9 mouse cellular contexts compared by ENCODE assay signal in the genomic region with DNA sequence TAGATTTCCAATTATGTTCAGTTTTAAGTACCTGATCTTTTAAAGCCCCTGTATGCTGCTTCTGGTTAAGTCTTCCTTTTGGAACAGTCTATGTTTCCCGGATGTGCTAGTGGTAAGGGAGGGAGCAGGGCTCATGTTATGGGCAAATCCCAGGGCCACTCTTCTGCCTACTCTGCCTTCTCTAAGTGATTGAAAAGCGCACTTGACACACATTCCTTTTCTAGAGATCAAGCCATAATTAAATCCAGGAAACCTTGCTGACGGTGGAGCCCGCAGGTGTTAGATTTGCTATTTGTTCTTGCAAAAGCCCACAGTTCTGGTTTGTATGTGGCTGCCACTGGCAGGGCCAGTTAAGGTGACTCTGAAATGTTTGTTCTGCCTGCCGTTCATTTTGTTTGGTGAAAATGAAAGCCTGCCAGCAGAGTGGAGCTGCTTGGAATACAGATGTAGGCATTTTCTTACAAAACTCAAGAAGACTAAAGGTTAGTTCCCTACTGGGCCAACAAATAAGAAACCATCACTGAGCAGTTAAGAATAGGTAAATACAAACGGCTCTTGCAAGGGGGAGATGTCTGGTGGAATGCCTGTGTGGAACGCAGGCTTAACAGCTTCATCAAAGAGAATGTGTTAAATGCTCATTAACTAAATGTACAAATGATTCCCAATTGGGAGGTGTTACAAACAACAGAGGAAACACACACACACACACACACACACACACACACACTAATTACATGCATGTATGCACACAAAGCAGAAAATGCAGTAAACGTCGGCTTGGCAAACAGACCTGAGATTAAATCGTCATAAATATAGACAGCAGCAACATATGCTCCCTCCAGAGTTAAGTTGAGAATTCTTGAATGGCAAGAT. TPM values are rescaled to one million over a fixed set of nuclear protein-coding genes. Genes with fewer than 3 reads are reported as not detected.
DNase-seq lines count a peak whose midpoint lies in the region; ATAC-seq and TF ChIP-seq lines count a peak whose summit lies in the region.
"Had no signal": no experiment of that assay in that cellular context is flagged by ENCODE, and none has a peak within 500 bp of the region (broad histone marks: within the 10 kb centered on the region; RNA-seq: fewer than 3 reads in every experiment).

No protein-coding gene starts in this region.

- no peak for TF ChIP-seq POLR2A in brain, embryonic 14.5 days (IDR thresholded peaks at IDR 0.05; ENCODE audit: borderline replicate concordance, extremely low read depth, insufficient read depth, insufficient read length, poor library complexity, severe bottlenecking)

- H3K9ac ChIP-seq in heart, embryonic 11.5 days (ENCODE audit: low read depth, low read length): no peak overlapping the region
- H3K9ac ChIP-seq: liver, embryonic 14.5 days had no signal

- H3K4me1 ChIP-seq in heart, embryonic 11.5 days (ENCODE audit: control insufficient read depth, insufficient read depth, low read length): 0 out of 2 replicates have a peak, but pooled peaks cover 4% of the 10 kb centered on the region

- TF ChIP-seq CTCF in brain, embryonic 14.5 days (IDR thresholded peaks at IDR 0.05; ENCODE audit: borderline replicate concordance, extremely low read depth, insufficient read depth, insufficient read length): no peak

- H3K36me3 ChIP-seq in heart, embryonic 11.5 days (ENCODE audit: control insufficient read depth, insufficient read depth, low read length): no peaks in the 10 kb centered on the region

- H3K4me3 ChIP-seq in heart, embryonic 11.5 days (ENCODE audit: low read depth, low read length): no peak overlapping the region
- H3K4me3 ChIP-seq: myocyte had no signal

- no peak overlapping the region for H3K4me2 ChIP-seq in heart, embryonic 11.5 days

- WGBS in heart, embryonic 11.5 days (ENCODE audit: insufficient replicate concordance): 74% methylated on average over 10 of the region's 10 CpGs

- intact Hi-C loops in left cerebral cortex, postnatal 14 days (cut with DNase I): no loop called here

- ATAC-seq in heart, embryonic 11.5 days (replicated peaks; ENCODE audit: insufficient number of reproducible peaks, low FRiP score, low TSS enrichment): no peak

- H3K9me3 ChIP-seq in heart, embryonic 11.5 days (replicated peaks; ENCODE audit: control insufficient read depth, low read length): no peaks in the 10 kb centered on the region

- no peak overlapping the region for H3K27ac ChIP-seq in heart, embryonic 11.5 days (ENCODE audit: low read depth, low read length)
- H3K27ac ChIP-seq: liver, embryonic 14.5 days had no signal

- no peaks in the 10 kb centered on the region for H3K27me3 ChIP-seq in heart, embryonic 11.5 days (ENCODE audit: control insufficient read depth, insufficient read depth, low read length)

- DNase-seq in left cerebral cortex, postnatal 14 days (ENCODE audit: low spot score in 2 of 2): peak; percentile 31 to 41
- DNase-seq in left cerebral cortex, adult 18-20 months (ENCODE audit: low spot score in 2 of 2): no peak
- peak; percentile 87 for DNase-seq in brain, embryonic 14.5 days (ENCODE audit: low read depth)
- peak; percentile 54 for DNase-seq in forelimb bud, embryonic 11.5 days (ENCODE audit: low read depth, low spot score)
- peak; percentile 26 to 49 for DNase-seq in lung, postnatal 4 days
- DNase-seq in cerebellum, adult 9-10 months: no peak

RNA-seq across cellular contexts. Expression of gene Sash1, which starts 43.1 kb away (rescaled TPM):
- total RNA-seq in left cerebral cortex, postnatal 14 days (2021): 10 to 100 TPM; 60.0 to 64.3 TPM
- total RNA-seq in left cerebral cortex, adult 18-20 months (2021): 10 to 100 TPM; 44.3 to 53.6 TPM
- polyA plus RNA-seq in brain, embryonic 14.5 days (2012; rRNA removed): 10.6 and 18.0 TPM in 2 replicates
- 2.2 and 3.6 TPM in 2 replicates for polyA plus RNA-seq in heart, embryonic 11.5 days (2014; fragmentation: Nextera tagmentation; extraction: Ambion mirVana)

Comparison
In these comparisons a context has a peak if more than half of its experiments do, and no peak if none do; other contexts are left out.
1. DNase-seq: peak in left cerebral cortex, postnatal 14 days (2 of 2), brain, embryonic 14.5 days (single experiment), forelimb bud, embryonic 11.5 days (single experiment) and lung, postnatal 4 days (2 of 2); none in left cerebral cortex, adult 18-20 months (0 of 2) and cerebellum, adult 9-10 months (single experiment).